15 mouse cellular contexts compared by ENCODE assay signal in genomic region chr17:29894965-29895364, GRCm38 (mm10).
"Had no signal": no experiment of that assay in that cellular context is flagged by ENCODE, and none has a peak within 500 bp of the region (broad histone marks: within the 10 kb centered on the region; RNA-seq: fewer than 3 reads in every experiment).

No protein-coding gene starts in this region.

- H3K9me3 ChIP-seq: kidney, embryonic 15.5 days; limb, embryonic 12.5 days; liver, embryonic 13.5 days; lung, embryonic 15.5 days; midbrain, embryonic 12.5 days; neural tube, embryonic 12.5 days had no signal

- DNase-seq: kidney, postnatal 25 days; liver; liver, embryonic 13.5 days; liver, postnatal 0 days; lung, postnatal 14 days; retina, postnatal 1 day; thymus, postnatal 4 days had no signal

- H3K4me1 ChIP-seq: lung, embryonic 15.5 days had no signal

- H3K27ac ChIP-seq: kidney, embryonic 15.5 days; limb, embryonic 12.5 days; liver, embryonic 13.5 days; lung, embryonic 15.5 days; macrophage; neural tube, embryonic 12.5 days; stomach, postnatal 0 days had no signal

- H3K36me3 ChIP-seq: kidney, embryonic 15.5 days; limb, embryonic 12.5 days; liver, embryonic 13.5 days; lung, embryonic 15.5 days; midbrain, embryonic 12.5 days; neural tube, embryonic 12.5 days had no signal

- H3K9ac ChIP-seq: kidney, embryonic 15.5 days; limb, embryonic 12.5 days; liver, embryonic 13.5 days; liver, postnatal 0 days; lung, embryonic 15.5 days; midbrain, embryonic 12.5 days; neural tube, embryonic 12.5 days had no signal

- ATAC-seq: liver, postnatal 0 days had no signal

- H3K4me2 ChIP-seq: kidney, embryonic 15.5 days; limb, embryonic 12.5 days; liver, embryonic 13.5 days; lung, embryonic 15.5 days; midbrain, embryonic 12.5 days; neural tube, embryonic 12.5 days had no signal

- H3K4me3 ChIP-seq: kidney, embryonic 15.5 days; limb, embryonic 12.5 days; liver, embryonic 13.5 days; lung, embryonic 15.5 days; megakaryocyte, embryonic 14.5 days; midbrain, embryonic 12.5 days; neural tube, embryonic 12.5 days had no signal
